Mouse (Mus musculus) neural tube, embryonic 11.5 days (tissue): ENCODE results near the gene Scfd1. TPM values are rescaled to one million over a fixed set of nuclear protein-coding genes. Genes with fewer than 3 reads are reported as not detected.

Experiments
- ATAC-seq: fragments of 200-750 bp; cut with Nextera tagmentation; 2 replicates; pipeline ENCODE4 v1.8.0; 2017; ENCODE audit warnings: moderate number of reproducible peaks, mild to moderate bottlenecking, moderate TSS enrichment, moderate library complexity; ENCODE audit not compliant: insufficient read depth, low FRiP score, low TSS enrichment
- DNase-seq: peaks from one replicate; pipeline ENCODE4 v3.0.0-alpha.2; 2015; ENCODE audit warnings: low spot score
- H3K27ac ChIP-seq: fragments of 300-500 bp; sonication (generic); 2 replicates; pipeline ENCODE4 v1.5.1; 2014; ENCODE audit warnings: low read depth, mild to moderate bottlenecking, low read length
- H3K27me3 ChIP-seq: fragments of 300-500 bp; sonication (generic); 2 replicates; pipeline ENCODE4 v1.6.1; 2014; ENCODE audit warnings: mild to moderate bottlenecking, low read length, mixed read lengths; ENCODE audit not compliant: control insufficient read depth, insufficient read depth
- H3K36me3 ChIP-seq: fragments of 300-500 bp; sonication (generic); 2 replicates; pipeline ENCODE4 v1.6.1; 2014; ENCODE audit warnings: mild to moderate bottlenecking, low read length, moderate library complexity, mixed read lengths; ENCODE audit not compliant: control insufficient read depth, insufficient read depth
- H3K4me1 ChIP-seq: fragments of 300-500 bp; sonication (generic); 2 replicates; pipeline ENCODE4 v1.6.1; 2014; ENCODE audit warnings: low read length, mixed read lengths; ENCODE audit not compliant: control insufficient read depth, insufficient read depth
- H3K4me2 ChIP-seq: fragments of 300-500 bp; sonication (generic); 2 replicates; pipeline ENCODE4 v1.6.1; 2014; ENCODE audit warnings: low read depth, mild to moderate bottlenecking, moderate library complexity
- H3K4me3 ChIP-seq: fragments of 300-500 bp; sonication (generic); 2 replicates; pipeline ENCODE4 v1.5.1; 2014; ENCODE audit warnings: low read depth, low read length
- H3K9ac ChIP-seq: fragments of 300-500 bp; sonication (generic); 2 replicates; pipeline ENCODE4 v1.6.1; 2014; ENCODE audit warnings: mild to moderate bottlenecking, low read length
- H3K9me3 ChIP-seq: fragments of 300-500 bp; sonication (generic); 2 replicates; pipeline ENCODE4 v1.6.1; 2016; ENCODE audit warnings: low read length; ENCODE audit not compliant: control insufficient read depth
- WGBS: fragments of 180-500 bp; shearing (Covaris S2); extraction: QIAGEN DNeasy Blood & Tissue Kit; methylation state at CpG from one replicate; pipeline ENCODE4 v1.1.7; 2014; 5-methylcytosine and 5-hydroxymethylcytosine counted together
- polyA plus RNA-seq: library from polyadenylated mRNA; unstranded; fragments of >200 nt; fragmentation: Nextera tagmentation; extraction: Ambion mirVana; gene quantifications from 2 replicates; pipeline ENCODE4 v1.2.1, GENCODE M21; 2014

Gene Scfd1
- polyA plus RNA-seq, 1 experiment from 2014 or later, result 78.5 TPM

GRCm38 (mm10) chr12:51470881-51471280 lies 93.6 kb downstream of the Scfd1 start:
- 94% methylated on average over 4 of the region's 4 CpGs for WGBS

GRCm38 (mm10) chr12:51481246-51481645 lies 103.9 kb downstream of the Scfd1 start:
- no peak for DNase-seq

More at GRCm38 (mm10) chr12:51470881-51471280, 93.6 kb downstream of the Scfd1 start:
- Histone ChIP-seq H3K36me3 (no peaks in the 10 kb centered on the region), H3K4me2 (no peak overlapping the region), H3K27me3 (no peaks in the 10 kb centered on the region), H3K9ac (no peak overlapping the region), H3K4me1 (no peaks in the 10 kb centered on the region), H3K4me3 (no peak overlapping the region), H3K27ac (no peak overlapping the region), H3K9me3 (no peaks in the 10 kb centered on the region)
- DNase-seq (no peak), ATAC-seq (no peak)

GRCm38 (mm10) chr12:51492040-51492439 lies 114.7 kb downstream of the Scfd1 start:
- H3K27me3 ChIP-seq, result no peaks in the 10 kb centered on the region
- no peak overlapping the region for H3K4me2 ChIP-seq
- ATAC-seq (no peak), DNase-seq (no peak)
- no peak overlapping the region for H3K4me3 ChIP-seq
- H3K9ac ChIP-seq, result no peak overlapping the region
- 73% methylated on average over 7 of the region's 7 CpGs for WGBS
- H3K27ac ChIP-seq, result no peak overlapping the region
- H3K4me1 ChIP-seq, result no peaks in the 10 kb centered on the region
- H3K9me3 ChIP-seq, result no peaks in the 10 kb centered on the region
- H3K36me3 ChIP-seq, result no peaks in the 10 kb centered on the region

More at GRCm38 (mm10) chr12:51481246-51481645, 103.9 kb downstream of the Scfd1 start:
- no peaks in the 10 kb centered on the region for H3K4me1 ChIP-seq
- H3K9ac ChIP-seq, result no peak overlapping the region
- H3K4me2 ChIP-seq, result no peak overlapping the region
- no peaks in the 10 kb centered on the region for H3K27me3 ChIP-seq
- H3K4me3 ChIP-seq, result no peak overlapping the region
- ATAC-seq, result no peak
- no peaks in the 10 kb centered on the region for H3K9me3 ChIP-seq
- no peaks in the 10 kb centered on the region for H3K36me3 ChIP-seq
- no peak overlapping the region for H3K27ac ChIP-seq
- 84% methylated on average over 2 of the region's 2 CpGs for WGBS

- ATAC-seq, result no peak
Observed at GRCm38 (mm10) chr12:51493476-51493875, 116.2 kb downstream of the Scfd1 start.

GRCm38 (mm10) chr12:51494641-51495040 lies 117.3 kb downstream of the Scfd1 start:
- 94% methylated on average over 20 of the region's 20 CpGs for WGBS
- Histone ChIP-seq H3K9ac (no peak overlapping the region), H3K27ac (no peak overlapping the region), H3K36me3 (no peaks in the 10 kb centered on the region), H3K27me3 (no peaks in the 10 kb centered on the region), H3K4me1 (no peaks in the 10 kb centered on the region), H3K4me2 (no peak overlapping the region), H3K9me3 (no peaks in the 10 kb centered on the region), H3K4me3 (no peak overlapping the region)
- ATAC-seq (no peak), DNase-seq (no peak)

More at GRCm38 (mm10) chr12:51493476-51493875, 116.2 kb downstream of the Scfd1 start:
- H3K4me2 ChIP-seq, result no peak overlapping the region
- no peak overlapping the region for H3K4me3 ChIP-seq
- 90% methylated on average over 11 of the region's 11 CpGs for WGBS
- H3K36me3 ChIP-seq, result no peaks in the 10 kb centered on the region
- no peaks in the 10 kb centered on the region for H3K27me3 ChIP-seq
- no peak overlapping the region for H3K27ac ChIP-seq
- no peak overlapping the region for H3K9ac ChIP-seq
- no peaks in the 10 kb centered on the region for H3K9me3 ChIP-seq
- no peak for DNase-seq
- H3K4me1 ChIP-seq, result no peaks in the 10 kb centered on the region

Other genes starting within 250 kb of the Scfd1 start
- 38.6 and 43.9 TPM in 2 replicates for gene G2e3, start 29.4 kb upstream of the Scfd1 start, polyA plus RNA-seq
- gene Coch, start 215.8 kb downstream of the Scfd1 start, polyA plus RNA-seq, result 3.5 and 3.8 TPM in 2 replicates